Mouse (Mus musculus) large intestine, adult 2 months (tissue): ENCODE data around the gene Usp38. TPM values are rescaled to one million over a fixed set of nuclear protein-coding genes. Genes with fewer than 3 reads are reported as not detected.
"Not testable (repeated sequence)": the region's sequence is repeated elsewhere in the genome, so short reads cannot be mapped to it uniquely, and the experiment has no call there.

Experiments
- DNase-seq: peaks from one replicate; pipeline ENCODE4 v3.0.0-alpha.2; 2012; ENCODE audit warnings: low read depth, low spot score
- WGBS: fragments of 180-500 bp; shearing (Covaris S2); methylation state at CpG from one replicate; pipeline ENCODE4 v1.1.7; 2018; 5-methylcytosine and 5-hydroxymethylcytosine counted together
- polyA plus RNA-seq: library from polyadenylated mRNA; depleted of rRNA; stranded (reverse); fragments of >200 nt; gene quantifications from 2 replicates; pipeline ENCODE4 v1.2.3, GENCODE M21; 2012; rRNA removed

Usp38 gene
- polyA plus RNA-seq, result 6.3 and 10.2 TPM in 2 replicates

DNA sequence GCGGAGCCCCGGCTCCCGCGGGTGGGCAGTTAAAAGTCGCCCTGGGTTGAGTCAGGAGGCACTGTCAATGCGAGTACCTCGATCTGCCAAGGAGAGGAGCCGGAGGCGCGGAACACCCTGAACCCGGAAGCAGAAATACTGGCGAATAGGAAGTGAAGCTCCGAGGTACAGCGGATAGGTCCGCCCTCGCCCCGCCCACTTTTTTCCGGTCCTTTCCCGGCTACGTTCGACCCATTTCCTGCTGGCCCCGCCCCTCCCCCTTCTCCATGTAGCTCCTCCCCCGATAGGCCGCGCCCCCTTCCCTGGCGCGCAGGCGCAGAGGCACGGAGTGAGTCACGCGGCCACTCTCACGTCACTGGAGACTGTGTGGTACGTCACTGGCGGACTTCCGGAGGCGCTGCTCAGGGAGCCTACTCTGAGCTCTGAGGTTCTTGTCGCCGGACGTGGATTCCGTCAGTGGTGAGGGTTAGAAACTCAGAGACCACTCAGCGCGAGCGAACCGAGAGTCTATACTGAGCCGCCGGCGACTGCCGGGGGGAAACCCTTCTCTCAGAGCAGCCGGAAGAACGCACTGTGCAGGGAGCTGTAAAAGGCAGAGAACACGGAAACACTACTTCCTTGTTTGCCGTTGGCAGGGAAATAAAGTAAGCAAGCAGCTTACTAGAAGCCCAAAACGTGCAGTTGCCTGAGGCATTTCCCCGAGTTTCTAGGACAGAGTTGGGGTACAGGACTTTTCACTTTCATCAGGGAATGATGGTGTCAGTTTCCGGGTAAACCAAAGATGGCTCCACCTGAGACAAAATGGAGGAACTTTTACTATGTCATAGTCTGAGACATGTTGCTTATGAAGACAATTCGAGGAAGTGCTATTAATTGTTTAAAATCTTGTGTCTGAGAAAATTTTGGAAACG, at the start of gene Usp38:
Gene Usp38 (minus strand): TSS at position 140 of the 911 bp plus-strand sequence.
- 2% methylated on average over 57 of the region's 57 CpGs for WGBS

DNA sequence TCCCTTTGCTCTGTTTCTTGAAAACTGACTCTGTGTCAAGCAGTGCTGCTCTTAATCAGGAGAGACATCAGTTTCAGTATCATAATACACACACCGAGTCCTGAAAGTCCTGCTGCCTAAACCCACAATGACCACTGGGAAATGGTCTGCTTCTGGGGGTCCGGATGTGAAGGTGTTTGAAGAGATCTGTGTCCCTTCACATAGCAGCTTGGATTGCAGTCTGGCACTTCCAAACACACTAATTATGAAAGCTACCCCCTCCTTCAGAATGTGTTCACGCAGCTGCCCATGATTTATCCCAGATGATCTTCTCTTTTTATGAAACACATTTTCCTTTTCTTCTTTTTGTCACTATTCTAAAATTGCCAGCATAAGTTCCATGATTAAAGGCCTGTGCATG, 47.8 kb upstream of the Usp38 start:
- 69% methylated on average over 3 of the region's 3 CpGs for WGBS
- no peak for DNase-seq

More for the DNA sequence above, at the start of gene Usp38:
- DNase-seq, result peak; percentile 81

DNA sequence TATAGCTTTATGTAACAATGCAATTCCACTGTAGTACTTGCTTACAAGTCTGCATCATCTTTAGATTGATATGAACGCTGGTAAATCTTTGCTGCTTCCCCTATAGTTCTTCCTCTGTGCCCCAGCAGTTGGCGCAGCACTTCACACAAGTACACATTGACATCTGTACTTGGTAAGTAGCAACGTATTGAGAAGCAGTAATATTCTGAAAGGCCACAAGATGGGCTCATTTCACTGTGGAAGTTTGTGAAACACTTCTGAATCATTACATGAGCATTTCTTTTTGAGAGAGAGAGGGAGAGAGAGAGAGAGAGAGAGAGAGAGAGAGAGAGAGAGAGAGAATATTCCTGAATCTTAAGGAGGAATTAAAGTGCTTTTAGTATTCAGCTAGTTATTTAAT, 47.2 kb upstream of the Usp38 start:
- WGBS, result 22% methylated on average over 3 of the region's 3 CpGs
- DNase-seq, result no peak

DNA sequence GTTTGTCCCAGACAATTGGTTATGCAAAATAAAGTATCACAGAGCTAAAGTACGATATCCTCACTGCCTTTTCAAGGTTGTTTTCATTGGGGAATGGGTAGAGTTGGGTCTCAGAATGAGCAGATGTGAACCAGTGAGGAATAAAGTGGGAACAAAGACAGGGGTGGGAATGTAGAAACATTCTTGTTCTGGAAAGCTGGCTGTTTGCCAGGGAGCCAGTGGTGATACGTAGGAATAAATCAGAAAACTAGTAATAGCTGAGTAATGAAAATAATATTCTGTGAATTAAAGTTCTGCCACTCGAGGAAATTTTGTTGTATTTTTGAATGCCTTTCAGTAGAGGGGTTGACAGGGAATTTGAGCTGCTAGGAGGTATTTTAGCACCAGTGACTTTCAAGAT, 29.5 kb upstream of the Usp38 start:
- no peak for DNase-seq
- WGBS, result 45% methylated on average over 3 of the region's 3 CpGs

DNA sequence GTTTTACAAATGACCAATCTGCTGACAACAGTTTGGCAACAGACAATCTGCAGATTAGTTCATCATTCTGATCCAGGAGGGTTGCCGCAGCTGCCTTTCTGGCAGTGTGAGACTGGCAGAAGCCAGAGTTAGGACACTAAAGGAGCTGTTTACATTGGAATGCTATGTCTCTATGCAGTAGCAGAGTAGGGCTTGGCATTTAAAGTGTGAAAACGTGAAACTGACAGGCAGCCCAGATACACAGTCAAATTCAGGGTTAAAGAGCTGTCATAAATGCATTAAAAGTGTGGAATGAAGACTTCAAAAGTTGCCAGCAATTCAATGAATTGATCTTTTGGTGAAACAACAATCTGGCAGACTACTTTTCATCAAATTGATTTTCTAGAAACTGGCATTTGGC, 13.3 kb upstream of the Usp38 start:
- no peak for DNase-seq
- 41% methylated on average over 2 of the region's 2 CpGs for WGBS

DNA sequence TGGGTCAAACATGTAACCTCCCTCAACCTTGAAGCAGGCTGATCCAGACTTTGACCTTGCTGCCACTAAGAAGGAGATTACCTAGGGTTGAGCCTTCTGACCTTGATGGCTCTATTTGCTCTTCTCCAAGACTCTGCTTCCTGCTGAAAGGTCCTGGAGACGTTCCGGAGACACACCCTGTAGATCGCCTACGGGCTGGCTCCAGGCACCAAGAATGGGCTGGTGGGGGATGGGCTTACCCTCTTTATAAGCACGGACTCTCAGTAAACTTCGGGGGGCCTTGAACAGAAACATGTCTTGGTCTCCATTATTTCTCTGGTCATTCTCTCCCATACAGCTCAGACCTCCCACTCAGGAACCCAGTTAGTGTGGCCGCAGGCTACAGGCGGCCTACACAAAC, 2.8 kb upstream of the Usp38 start:
- 73% methylated on average over 8 of the region's 8 CpGs for WGBS
- not testable (repeated sequence) for DNase-seq

DNA sequence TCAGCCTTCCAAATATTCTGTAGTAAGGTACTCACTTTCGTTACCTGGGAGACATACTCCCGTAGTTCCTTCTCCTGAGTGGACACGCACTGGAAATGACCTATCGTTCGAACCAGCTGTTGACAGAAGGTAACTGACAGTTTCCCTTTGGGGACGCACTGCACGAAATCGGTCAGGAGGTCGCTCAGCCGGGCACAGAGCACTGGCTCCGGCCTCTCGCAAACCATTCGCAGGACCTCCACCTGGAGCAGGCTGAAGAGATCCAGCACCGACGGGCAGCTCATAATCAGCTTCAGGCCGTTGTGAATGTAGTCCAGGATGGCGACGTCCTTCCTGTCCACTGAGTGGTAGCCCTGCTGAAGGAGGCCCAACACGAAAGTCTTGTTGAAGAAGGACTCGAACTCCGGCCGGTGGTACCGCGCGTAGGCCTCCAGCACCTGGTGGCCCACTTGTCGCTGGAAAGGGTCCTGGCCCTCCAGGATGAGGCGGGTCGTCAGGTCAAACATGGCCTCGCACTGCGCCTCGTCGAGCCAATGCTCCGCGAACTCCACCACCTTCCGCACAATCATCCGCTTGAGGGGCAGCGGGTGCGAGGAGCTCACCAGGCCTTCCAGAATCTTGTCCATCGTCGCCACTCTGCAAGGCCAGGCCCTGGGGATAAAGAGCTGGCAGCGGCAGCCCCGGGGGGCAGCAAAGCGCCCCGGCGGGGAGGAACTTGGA, 757 bp downstream of the Usp38 start:
- 1% methylated on average over 45 of the region's 45 CpGs for WGBS
- DNase-seq, result no peak

DNA sequence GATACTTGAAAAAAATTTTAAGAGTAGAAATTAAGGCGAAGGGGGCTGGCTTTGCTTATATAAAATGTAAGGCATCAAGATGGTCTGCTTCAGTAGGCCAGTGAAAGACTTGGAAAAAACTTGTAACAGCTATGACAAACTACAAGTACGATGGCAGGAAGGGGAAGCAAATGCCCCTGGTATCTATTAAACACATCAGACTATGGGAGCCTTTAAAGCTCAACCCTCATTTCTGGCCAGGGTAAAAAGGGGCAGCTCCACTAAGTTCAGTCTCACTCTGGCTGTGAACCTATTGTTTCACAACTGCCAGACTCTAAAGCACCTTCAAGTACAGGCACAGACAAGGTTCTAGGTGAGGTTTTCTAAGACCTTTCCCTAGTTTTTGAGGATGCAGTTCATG, 2.0 kb downstream of the Usp38 start:
- WGBS, result 32% methylated on average over 2 of the region's 2 CpGs

DNA sequence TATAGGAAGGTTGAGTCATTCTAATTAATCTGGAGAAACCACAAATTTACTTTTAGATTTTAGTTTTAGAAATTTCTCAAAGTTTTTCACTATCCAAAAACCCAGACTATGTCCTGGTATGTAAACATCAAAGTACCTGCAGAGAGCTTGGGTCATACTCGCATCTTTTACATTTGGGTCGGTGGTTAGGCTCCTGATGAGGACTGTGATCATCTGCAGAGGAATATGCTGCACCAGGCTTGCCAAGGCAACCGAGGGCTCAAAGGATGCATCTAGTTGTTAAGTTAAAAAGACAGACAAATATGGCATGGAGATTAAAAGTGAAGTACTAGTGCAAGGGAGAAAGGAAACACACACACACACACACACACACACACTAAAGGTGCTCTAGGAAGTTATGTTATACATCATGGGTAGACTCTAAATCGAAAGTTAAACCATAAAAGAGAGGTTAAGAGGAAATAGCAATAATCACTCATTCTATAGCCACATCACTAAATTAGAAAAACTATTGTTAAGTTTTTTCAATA, 2.6 kb downstream of the Usp38 start:
- no peak for DNase-seq
- WGBS, result 45% methylated on average over 4 of the region's 4 CpGs

More for the DNA sequence above, 2.0 kb downstream of the Usp38 start:
- no peak for DNase-seq

DNA sequence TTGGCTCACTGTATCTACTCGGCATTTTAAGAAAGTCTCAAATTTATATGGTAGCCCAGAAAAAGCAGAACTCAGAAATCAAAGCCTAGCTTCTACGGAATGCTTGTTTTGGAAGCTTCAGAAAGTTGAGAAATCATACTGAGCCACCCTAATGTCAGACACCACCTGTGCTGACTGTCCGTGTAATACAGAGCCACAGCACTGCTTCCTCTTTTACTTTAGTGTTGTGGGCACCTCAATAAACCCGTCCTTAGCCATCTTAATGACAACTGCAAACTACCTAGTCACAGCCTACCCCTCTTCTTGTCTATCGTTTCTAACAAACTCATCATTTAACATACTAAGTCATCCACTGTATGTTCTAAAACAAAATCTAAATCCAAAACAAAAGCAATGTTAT, 4.3 kb downstream of the Usp38 start:
- 71% methylated on average over 5 of the region's 5 CpGs for WGBS
- DNase-seq, result no peak

DNA sequence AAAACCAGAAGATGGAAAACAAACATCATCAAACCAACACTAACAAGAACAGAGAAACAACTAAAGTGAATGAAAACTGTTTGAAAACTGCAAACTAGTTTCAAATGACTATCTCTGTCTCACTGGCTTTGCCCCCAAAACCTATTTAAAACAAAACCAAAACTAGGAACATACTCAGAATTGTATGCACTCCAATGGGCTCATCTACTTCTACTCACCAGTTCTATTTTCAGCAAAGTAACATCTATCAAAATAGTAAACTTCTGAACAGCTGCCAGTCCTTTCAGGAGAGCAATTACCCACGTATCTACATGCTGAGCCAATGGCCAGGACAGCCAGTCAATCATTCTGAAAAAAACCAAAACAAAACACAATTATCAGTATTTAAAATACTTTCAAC, 9.6 kb downstream of the Usp38 start:
- 66% methylated on average over 1 of the region's 1 CpGs for WGBS
- no peak for DNase-seq

DNA sequence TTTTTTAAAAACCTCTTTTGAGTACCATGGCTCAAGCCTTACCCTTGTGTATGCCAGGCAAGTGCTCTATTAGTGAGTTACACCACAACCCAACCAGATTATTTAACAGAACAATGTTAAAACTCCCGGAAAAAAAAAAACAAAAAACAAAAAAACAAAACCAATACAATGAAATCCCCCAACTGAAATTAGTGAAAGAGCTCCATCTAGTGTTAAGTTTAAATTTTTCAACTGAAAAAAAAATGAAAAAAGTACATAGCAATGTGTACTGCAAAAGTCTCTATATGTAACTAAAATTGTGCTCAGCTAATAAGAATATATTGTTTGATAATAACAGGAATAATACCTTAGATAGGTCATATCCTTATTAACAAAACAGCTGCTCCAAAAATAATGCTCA, 18.1 kb downstream of the Usp38 start:
- 0% methylated on average over 1 of the region's 1 CpGs for WGBS

DNA sequence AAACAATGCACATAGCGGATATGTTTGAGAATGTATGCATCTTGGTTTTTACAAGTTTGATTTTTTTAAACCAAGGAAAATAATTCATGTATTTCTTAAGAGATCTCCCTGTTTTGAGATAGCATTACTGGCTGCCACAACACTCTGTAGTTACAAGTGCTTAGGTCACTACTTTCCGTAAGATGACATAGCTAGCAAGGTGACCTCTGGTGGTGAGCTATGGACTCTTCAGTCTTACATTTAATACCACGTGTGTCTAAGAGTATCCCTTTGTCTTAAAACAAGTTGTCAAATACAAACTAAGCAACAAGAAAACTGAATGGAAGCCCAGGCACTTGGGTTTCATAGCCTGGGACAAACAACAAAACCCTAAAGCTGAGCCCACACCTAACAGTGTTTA, 22.8 kb downstream of the Usp38 start:
- 58% methylated on average over 3 of the region's 3 CpGs for WGBS
- DNase-seq, result no peak

More for the DNA sequence above, 18.1 kb downstream of the Usp38 start:
- no peak for DNase-seq

DNA sequence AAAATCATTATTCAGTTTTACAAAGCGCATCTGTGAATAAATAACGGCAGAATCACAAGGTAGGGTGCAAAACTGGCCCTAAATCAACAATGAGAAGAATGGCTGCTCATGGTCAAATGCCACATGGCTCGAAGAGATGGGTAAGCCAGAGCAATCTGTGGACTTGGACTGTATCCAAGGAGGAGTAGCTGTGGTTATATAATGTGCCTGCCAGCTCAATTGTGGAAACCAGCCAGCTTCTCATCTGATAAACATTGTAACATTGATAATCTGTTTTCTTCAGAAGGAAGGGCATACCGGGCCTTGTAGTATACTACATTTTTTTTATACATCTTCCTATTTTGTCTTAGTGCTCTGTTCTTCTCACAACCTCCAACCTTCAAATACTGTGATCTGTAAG, 31.9 kb downstream of the Usp38 start:
- 31% methylated on average over 4 of the region's 4 CpGs for WGBS
- DNase-seq, result no peak

DNA sequence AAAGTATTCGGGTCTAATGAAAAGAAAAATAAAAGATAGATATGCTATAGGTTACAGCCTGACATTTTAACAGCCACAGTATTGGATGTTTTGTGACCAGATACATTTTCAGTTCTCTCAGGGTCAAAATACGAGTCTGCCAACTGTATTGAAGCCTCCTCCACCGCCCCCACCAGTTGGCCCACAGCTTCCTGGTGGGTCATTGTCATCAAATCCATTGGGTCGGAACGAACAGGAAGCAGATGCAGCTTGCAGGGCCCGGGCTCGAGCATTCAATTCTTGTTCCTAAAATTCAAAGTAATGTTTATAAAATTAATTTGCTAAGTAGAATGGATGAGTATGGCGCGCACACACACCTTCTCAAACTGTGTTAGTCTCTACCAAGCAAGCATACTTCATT, 33.0 kb downstream of the Usp38 start:
- no peak for DNase-seq
- WGBS, result 84% methylated on average over 9 of the region's 9 CpGs

DNA sequence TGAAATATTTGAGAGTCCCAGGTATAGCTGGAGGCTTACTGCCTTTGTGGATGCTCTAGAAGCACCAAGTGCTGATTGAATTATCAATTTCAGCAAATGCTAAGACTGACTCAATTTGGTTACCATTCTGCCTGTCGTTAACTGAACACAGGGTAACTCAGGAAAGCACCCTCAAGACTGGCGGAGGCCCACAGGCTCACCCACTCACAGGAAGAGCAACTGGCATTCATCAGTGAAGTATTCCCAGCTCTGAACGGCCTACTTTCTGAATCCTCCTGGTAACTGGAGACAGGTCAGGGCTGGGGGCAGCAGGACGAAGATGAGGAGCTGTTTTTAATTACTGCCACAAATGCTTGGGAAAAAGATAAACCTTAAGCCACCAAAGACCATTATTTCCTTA, 34.7 kb downstream of the Usp38 start:
- no peak for DNase-seq
- WGBS, result 91% methylated on average over 4 of the region's 4 CpGs

DNA sequence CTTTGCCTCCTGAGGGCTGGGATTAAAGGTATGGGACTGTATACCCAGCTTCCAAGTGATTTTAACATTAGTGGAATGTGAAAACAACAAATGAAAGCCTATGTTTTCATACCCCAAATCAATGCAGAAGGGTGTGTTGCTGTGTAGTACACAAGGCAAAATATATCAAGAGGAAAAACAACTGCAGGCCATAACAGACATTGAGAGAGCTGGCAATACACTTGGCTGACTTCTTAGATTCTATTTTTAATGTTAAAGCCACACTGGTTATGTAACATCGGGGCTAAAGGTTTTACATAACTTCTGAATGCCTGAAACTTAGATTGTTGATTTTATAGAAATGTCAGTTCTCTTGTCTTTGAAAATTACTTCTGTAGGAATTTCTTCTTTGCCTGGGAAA, 37.5 kb downstream of the Usp38 start:
- 64% methylated on average over 1 of the region's 1 CpGs for WGBS
- DNase-seq, result no peak

DNA sequence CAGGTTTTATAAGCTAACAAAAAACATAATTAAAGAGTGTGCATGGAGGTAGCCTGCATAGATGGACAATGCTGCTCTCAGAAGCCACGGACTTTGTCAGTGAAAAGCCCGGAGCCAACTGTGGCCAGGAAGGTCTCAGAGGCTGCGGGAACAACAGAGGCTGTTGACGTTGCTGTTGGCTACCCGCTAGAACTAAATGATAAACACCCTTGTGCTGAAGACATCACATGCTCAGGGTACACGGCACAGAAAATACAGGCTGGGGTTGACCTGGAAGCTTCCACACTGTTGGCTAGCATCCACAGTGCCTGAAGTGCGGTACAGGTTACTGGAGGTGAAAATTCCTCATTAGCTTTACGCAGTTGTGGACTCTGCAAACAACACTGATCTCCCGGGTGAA, 43.6 kb downstream of the Usp38 start:
- WGBS, result 78% methylated on average over 9 of the region's 9 CpGs
- DNase-seq, result no peak

DNA sequence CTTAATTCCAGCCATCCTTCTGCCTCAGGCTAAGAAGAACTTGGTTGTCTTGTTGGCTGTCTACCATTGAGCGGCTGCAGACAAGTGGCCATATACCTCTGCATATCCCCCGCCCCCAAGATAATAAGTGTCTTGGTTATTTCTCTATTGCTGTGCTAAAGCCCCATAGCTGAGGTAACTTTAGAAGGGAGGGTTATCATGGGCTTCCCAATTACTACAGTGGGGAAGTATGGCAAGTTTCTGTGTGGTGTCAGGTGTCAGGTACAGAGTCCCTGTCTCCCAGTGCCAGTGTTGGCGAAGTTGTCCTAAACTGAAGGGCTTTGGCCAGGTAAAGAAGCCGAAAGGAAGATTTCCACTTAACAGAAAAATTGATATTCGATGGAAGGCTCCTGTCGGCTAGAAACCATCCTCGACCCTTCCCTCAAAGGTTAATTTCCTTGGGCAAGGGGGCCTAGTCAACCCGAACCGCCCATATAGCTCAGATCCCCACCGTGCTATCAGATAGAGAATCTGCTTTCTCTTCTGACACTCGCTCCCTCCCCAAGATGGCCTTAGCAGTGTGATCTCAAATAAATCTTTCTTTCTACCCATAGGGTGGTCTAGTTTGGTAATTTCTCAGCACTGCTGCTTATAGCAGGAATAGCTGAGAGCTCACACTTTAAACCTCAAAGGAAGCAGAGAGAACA, 44.6 kb downstream of the Usp38 start:
- 85% methylated on average over 11 of the region's 11 CpGs for WGBS
- no peak for DNase-seq

DNA sequence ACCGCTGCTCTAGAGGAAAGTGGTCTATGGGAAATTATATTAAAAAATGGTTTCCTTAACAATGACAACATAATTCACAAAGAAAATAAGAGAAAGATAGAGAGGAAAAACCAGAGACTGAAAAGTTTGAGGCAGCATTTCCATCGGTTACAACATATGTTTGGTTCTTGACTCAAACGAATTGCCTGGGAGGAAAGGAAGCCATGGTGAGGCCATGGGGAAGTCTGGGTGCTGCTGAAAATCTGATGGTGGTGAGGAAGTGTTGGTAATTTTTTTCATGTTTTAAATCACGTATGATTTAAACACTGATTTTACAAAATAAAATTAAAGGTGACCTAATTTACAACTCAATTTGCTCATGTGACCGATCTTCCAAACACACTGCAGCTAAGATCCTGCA, 45.3 kb downstream of the Usp38 start:
- WGBS, result 87% methylated on average over 5 of the region's 5 CpGs
- DNase-seq, result no peak
